Mouse (Mus musculus) forebrain, postnatal 0 days (tissue): Measurements from ENCODE around the gene Hnrnpk. TPM values are rescaled to one million over a fixed set of nuclear protein-coding genes. Genes with fewer than 3 reads are reported as not detected.

Source experiments
- ATAC-seq: fragments of 200-750 bp; cut with Nextera tagmentation; 2 replicates; pipeline ENCODE4 v1.8.0; 2017; ENCODE audit warnings: mild to moderate bottlenecking, moderate library complexity
- DNase-seq: peaks from one replicate; pipeline ENCODE4 v3.0.0-alpha.2; 2015
- H3K27ac ChIP-seq: fragments of 300-500 bp; sonication (generic); 2 replicates; pipeline ENCODE4 v1.5.1; 2014; ENCODE audit warnings: low read depth, mild to moderate bottlenecking, antibody characterized with exemption, low read length, moderate library complexity, mixed read lengths
- H3K27me3 ChIP-seq: fragments of 300-500 bp; sonication (generic); 2 replicates; pipeline ENCODE4 v1.6.1; 2014; ENCODE audit warnings: mild to moderate bottlenecking, low read length, mixed read lengths; ENCODE audit not compliant: insufficient read depth
- H3K36me3 ChIP-seq: fragments of 300-500 bp; sonication (generic); 2 replicates; pipeline ENCODE4 v1.6.1; 2014; ENCODE audit warnings: mild to moderate bottlenecking, moderate library complexity; ENCODE audit not compliant: insufficient read depth
- H3K4me1 ChIP-seq: fragments of 300-500 bp; sonication (generic); 2 replicates; pipeline ENCODE4 v1.6.1; 2014; ENCODE audit warnings: antibody characterized with exemption; ENCODE audit not compliant: insufficient read depth
- H3K4me2 ChIP-seq: fragments of 300-500 bp; sonication (generic); 2 replicates; pipeline ENCODE4 v1.6.1; 2014; ENCODE audit warnings: low read depth, mild to moderate bottlenecking, moderate library complexity
- H3K4me3 ChIP-seq: fragments of 300-500 bp; sonication (generic); 2 replicates; pipeline ENCODE4 v1.5.1; 2014; ENCODE audit warnings: low read depth, low read length, mixed read lengths
- H3K9ac ChIP-seq: fragments of 300-500 bp; sonication (generic); 2 replicates; pipeline ENCODE4 v1.6.1; 2014; ENCODE audit warnings: mild to moderate bottlenecking
- H3K9me3 ChIP-seq: fragments of 300-500 bp; sonication (generic); 2 replicates; pipeline ENCODE4 v1.6.1; 2016; ENCODE audit warnings: low read length
- CTCF ChIP-seq: sonication (generic); IDR thresholded peaks from 2 replicates; pipeline ENCODE4 v1.5.1; 2016; ENCODE audit warnings: antibody characterized with exemption, control low read depth, low read depth
- WGBS: fragments of 180-500 bp; shearing (Covaris S2); extraction: QIAGEN DNeasy Blood & Tissue Kit; methylation state at CpG from one replicate; pipeline ENCODE4 v1.1.7; 2014; 5-methylcytosine and 5-hydroxymethylcytosine counted together
- polyA plus RNA-seq: library from polyadenylated mRNA; unstranded; fragments of >200 nt; fragmentation: Nextera tagmentation; extraction: Ambion mirVana; gene quantifications from 2 replicates; pipeline ENCODE4 v1.2.1, GENCODE M21; 2015
- total RNA-seq: library from RNA; depleted of rRNA; stranded (reverse); fragments of >200 nt; gene quantifications from 2 replicates; pipeline ENCODE4 v1.2.3, GENCODE M21; 2014

The Hnrnpk gene
- total and polyA plus RNA-seq, 2 experiments from 2014 or later: 787 to 1,166 TPM

GRCm38 (mm10) chr13:58423061-58423660 lies 20.0 kb upstream of the Hnrnpk start:
- Histone ChIP-seq H3K4me3 (no peak overlapping the region), H3K9me3 (no peaks in the 10 kb centered on the region), H3K4me2 (no peak overlapping the region), H3K27me3 (no peaks in the 10 kb centered on the region), H3K27ac (no peak overlapping the region), H3K36me3 (no peaks in the 10 kb centered on the region), H3K4me1 (no peaks in the 10 kb centered on the region), H3K9ac (no peak overlapping the region)
- 71% methylated on average over 10 of the region's 10 CpGs for WGBS
- TF ChIP-seq CTCF: no peak
- ATAC-seq: no peak
- no peak for DNase-seq

- DNase-seq (no peak), ATAC-seq (no peak)
- H3K9ac ChIP-seq: no peak overlapping the region
- TF ChIP-seq CTCF: no peak
- 92% methylated on average over 4 of the region's 4 CpGs for WGBS
- H3K27me3 ChIP-seq: no peaks in the 10 kb centered on the region
- H3K4me2 ChIP-seq: no peak overlapping the region
- no peaks in the 10 kb centered on the region for H3K36me3 ChIP-seq
- H3K9me3 ChIP-seq: no peaks in the 10 kb centered on the region
- H3K4me3 ChIP-seq: no peak overlapping the region
- H3K4me1 ChIP-seq: no peaks in the 10 kb centered on the region
- no peak overlapping the region for H3K27ac ChIP-seq
These were observed 19.1 kb upstream of the Hnrnpk start for GRCm38 (mm10) chr13:58422242-58422641.

- Histone ChIP-seq H3K36me3 (no peaks in the 10 kb centered on the region), H3K27me3 (no peaks in the 10 kb centered on the region), H3K9ac (no peak overlapping the region), H3K27ac (no peak overlapping the region), H3K4me3 (no peak overlapping the region), H3K9me3 (no peaks in the 10 kb centered on the region), H3K4me2 (no peak overlapping the region), H3K4me1 (no peaks in the 10 kb centered on the region)
- ATAC-seq (no peak), DNase-seq (no peak)
- 84% methylated on average over 4 of the region's 4 CpGs for WGBS
- TF ChIP-seq CTCF: no peak
These were observed 17.9 kb upstream of the Hnrnpk start for GRCm38 (mm10) chr13:58421026-58421425.

- Histone ChIP-seq H3K4me2 (no peak overlapping the region), H3K27me3 (no peaks in the 10 kb centered on the region), H3K4me3 (no peak overlapping the region), H3K36me3 (no peaks in the 10 kb centered on the region), H3K4me1 (no peaks in the 10 kb centered on the region), H3K9me3 (no peaks in the 10 kb centered on the region), H3K9ac (no peak overlapping the region), H3K27ac (no peak overlapping the region)
- ATAC-seq: no peak
- no peak for DNase-seq
- TF ChIP-seq CTCF: no peak
- WGBS: 96% methylated on average over 1 of the region's 1 CpGs
These were observed 16.1 kb upstream of the Hnrnpk start for GRCm38 (mm10) chr13:58419266-58419665.

GRCm38 (mm10) chr13:58418656-58419055 lies 15.5 kb upstream of the Hnrnpk start:
- no peak overlapping the region for H3K4me2 ChIP-seq
- H3K27ac ChIP-seq: no peak overlapping the region
- H3K4me3 ChIP-seq: no peak overlapping the region
- DNase-seq: no peak
- WGBS: 78% methylated on average over 4 of the region's 4 CpGs
- TF ChIP-seq CTCF: no peak
- ATAC-seq: no peak
- no peaks in the 10 kb centered on the region for H3K27me3 ChIP-seq
- H3K9ac ChIP-seq: no peak overlapping the region
- no peaks in the 10 kb centered on the region for H3K9me3 ChIP-seq
- H3K36me3 ChIP-seq: no peaks in the 10 kb centered on the region
- no peaks in the 10 kb centered on the region for H3K4me1 ChIP-seq

- H3K36me3 ChIP-seq: no peaks in the 10 kb centered on the region
- no peak for DNase-seq
- no peak for TF ChIP-seq CTCF
- no peak overlapping the region for H3K9ac ChIP-seq
- H3K4me3 ChIP-seq: no peak overlapping the region
- H3K27ac ChIP-seq: no peak overlapping the region
- no peak overlapping the region for H3K4me2 ChIP-seq
- no peaks in the 10 kb centered on the region for H3K9me3 ChIP-seq
- no peaks in the 10 kb centered on the region for H3K27me3 ChIP-seq
- ATAC-seq: no peak
- 81% methylated on average over 5 of the region's 5 CpGs for WGBS
- no peaks in the 10 kb centered on the region for H3K4me1 ChIP-seq
These were observed 12.7 kb upstream of the Hnrnpk start for GRCm38 (mm10) chr13:58415838-58416237.

GRCm38 (mm10) chr13:58415374-58415773 lies 12.2 kb upstream of the Hnrnpk start:
- ATAC-seq: no peak
- no peaks in the 10 kb centered on the region for H3K4me1 ChIP-seq
- 83% methylated on average over 6 of the region's 6 CpGs for WGBS
- H3K36me3 ChIP-seq: no peaks in the 10 kb centered on the region
- H3K9me3 ChIP-seq: no peaks in the 10 kb centered on the region
- H3K27ac ChIP-seq: no peak overlapping the region
- TF ChIP-seq CTCF: no peak
- no peak for DNase-seq
- H3K9ac ChIP-seq: no peak overlapping the region
- H3K4me3 ChIP-seq: no peak overlapping the region
- no peak overlapping the region for H3K4me2 ChIP-seq
- H3K27me3 ChIP-seq: no peaks in the 10 kb centered on the region
